In genomic region chr11:69196766-69197165, GRCm38 (mm10) we compare ENCODE assay signal across 8 mouse cellular contexts. TPM values are rescaled to one million over a fixed set of nuclear protein-coding genes. Genes with fewer than 3 reads are reported as not detected.
DNase-seq lines count a peak whose midpoint lies in the region; ATAC-seq lines count a peak whose summit lies in the region.

No protein-coding gene starts in this region.

- 8% methylated on average over 5 of the region's 5 CpGs for WGBS in neural tube, embryonic 12.5 days

- no peaks in the 10 kb centered on the region for H3K4me1 ChIP-seq in neural tube, embryonic 12.5 days

- DNase-seq in neural tube, embryonic 10.5 days (ENCODE audit: extremely low spot score, low spot score) = no peak
- DNase-seq in embryo, embryonic 9.5 days (ENCODE audit: extremely low spot score) = peak; percentile 9
- DNase-seq in induced T-regulatory cell, adult 2 months (ENCODE audit: low read depth) = peak; percentile 53
- peak; percentile 21 for DNase-seq in retina, embryonic 14.5 days (ENCODE audit: low spot score)
- DNase-seq in spleen, postnatal 36 days (ENCODE audit: low spot score in 2 of 2) = no peak
- no peak for DNase-seq in ovary, postnatal 14 days (ENCODE audit: low spot score)

- H3K36me3 ChIP-seq in neural tube, embryonic 12.5 days = no peaks in the 10 kb centered on the region

- no peak overlapping the region for H3K4me3 ChIP-seq in neural tube, embryonic 12.5 days

- H3K27ac ChIP-seq in neural tube, embryonic 12.5 days = no peak overlapping the region

- H3K9ac ChIP-seq in neural tube, embryonic 12.5 days = no peak overlapping the region; the same call in 1 of the 2 replicates

- peak overlapping the region; percentile 47 for H3K4me2 ChIP-seq in neural tube, embryonic 12.5 days (replicated peaks)

- H3K9me3 ChIP-seq in neural tube, embryonic 12.5 days = no peaks in the 10 kb centered on the region

- H3K27me3 ChIP-seq in neural tube, embryonic 12.5 days (replicated peaks) = peaks cover 30% of the 10 kb centered on the region

- ATAC-seq in neural tube, embryonic 12.5 days (ENCODE audit: low FRiP score, low read depth) = no peak
- ATAC-seq in activated CD4-positive, CD25-positive, alpha-beta regulatory T cell, adult 4 months = no peak

RNA-seq across cellular contexts. Expression of gene Alox8, which starts 0.9 kb away (rescaled TPM):
- 0.09 TPM in 1 of 2 replicates, not detected in the other for polyA plus RNA-seq in neural tube, embryonic 12.5 days (2016; fragmentation: Nextera tagmentation; extraction: Ambion mirVana)
- polyA plus RNA-seq in activated CD4-positive, CD25-positive, alpha-beta regulatory T cell, adult 4 months (2017; shearing (Covaris generic)) = 1 to 10 TPM; 2.2 to 5.0 TPM

RNA-seq across cellular contexts. Expression of gene Alox12b, which starts 40.0 kb away (rescaled TPM):
- 0.20 TPM in 1 of 2 replicates, not detected in the other for polyA plus RNA-seq in neural tube, embryonic 12.5 days (2016; fragmentation: Nextera tagmentation; extraction: Ambion mirVana)
- polyA plus RNA-seq in activated CD4-positive, CD25-positive, alpha-beta regulatory T cell, adult 4 months (2017; shearing (Covaris generic)) = not detected

RNA-seq across cellular contexts. Expression of gene Gucy2e, which starts 40.1 kb away (rescaled TPM):
- polyA plus RNA-seq in neural tube, embryonic 12.5 days (2016; fragmentation: Nextera tagmentation; extraction: Ambion mirVana) = 0.10 and 0.17 TPM in 2 replicates
- polyA plus RNA-seq in activated CD4-positive, CD25-positive, alpha-beta regulatory T cell, adult 4 months (2017; shearing (Covaris generic)) = under 1 TPM; 0.24 to 0.48 TPM

Comparison
In these comparisons a context has a peak if more than half of its experiments do, and no peak if none do; other contexts are left out.
1. DNase-seq: peak in embryo, embryonic 9.5 days (single experiment), induced T-regulatory cell, adult 2 months (single experiment) and retina, embryonic 14.5 days (single experiment); none in neural tube, embryonic 10.5 days (single experiment), spleen, postnatal 36 days (0 of 2) and ovary, postnatal 14 days (single experiment).